Mouse (Mus musculus): Measurements from ENCODE around the gene Psen2. TPM values are rescaled to one million over a fixed set of nuclear protein-coding genes. Genes with fewer than 3 reads are reported as not detected.

Psen2 gene
- total RNA-seq, 1 experiment = 13.6 TPM

GRCm38 (mm10) chr1:180188951-180189350, 74.3 kb downstream of the Psen2 start:
- Histone ChIP-seq H3K27ac (ENCODE audit: insufficient read depth, low read depth, low read length, poor library complexity, severe bottlenecking) (no peak overlapping the region), H3K9me3 (ENCODE audit: control insufficient read depth, insufficient read depth, low read depth, low read length) (no peaks in the 10 kb centered on the region), H3K4me1 (ENCODE audit: control insufficient read depth in 2 of 2, insufficient read depth in 2 of 2, low read length in 2 of 2, poor library complexity in 1 of 2) (peaks cover 1 to 5% of the 10 kb centered on the region in 2 experiments; a peak in 1 of 4 replicates), H3K4me3 (ENCODE audit: insufficient read depth in 1 of 2, low read depth in 1 of 2, low read length in 2 of 2, poor library complexity in 1 of 2, severe bottlenecking in 1 of 2) (no peak overlapping the region), H3K9ac (ENCODE audit: insufficient read depth, low read depth, low read length, poor library complexity, severe bottlenecking) (no peak overlapping the region), H3K36me3 (ENCODE audit: control insufficient read depth, insufficient read depth, low read length, poor library complexity, severe bottlenecking) (no peaks in the 10 kb centered on the region)
- DNase-seq (ENCODE audit: low read depth, low spot score) = no peak
- no peak for TF ChIP-seq HCFC1 (IDR thresholded peaks at IDR 0.05; ENCODE audit: borderline replicate concordance, insufficient read depth, low read length)
- TF ChIP-seq ZNF384 (IDR thresholded peaks at IDR 0.05; ENCODE audit: low read depth, low read length) = no peak
- no peak for TF ChIP-seq MAFK (IDR thresholded peaks at IDR 0.05; ENCODE audit: insufficient read depth, low read depth, low read length)
- TF ChIP-seq CHD2 (IDR thresholded peaks at IDR 0.05; ENCODE audit: low read depth, low read length) = no peak
- TF ChIP-seq ZC3H11A (IDR thresholded peaks at IDR 0.05; ENCODE audit: borderline replicate concordance, low read depth, low read length) = no peak
- in situ Hi-C loops (cut with MboI; ENCODE audit: low sequenced_read_pairs in 2 of 2, unreplicated experiment in 2 of 2) = no loop called here

GRCm38 (mm10) chr1:180186371-180186770, 76.9 kb downstream of the Psen2 start:
- Histone ChIP-seq H3K9me3 (ENCODE audit: control insufficient read depth, insufficient read depth, low read depth, low read length) (no peaks in the 10 kb centered on the region), H3K9ac (ENCODE audit: insufficient read depth, low read depth, low read length, poor library complexity, severe bottlenecking) (no peak overlapping the region), H3K27ac (ENCODE audit: insufficient read depth, low read depth, low read length, poor library complexity, severe bottlenecking) (no peak overlapping the region), H3K4me1 (ENCODE audit: control insufficient read depth in 2 of 2, insufficient read depth in 2 of 2, low read length in 2 of 2, poor library complexity in 1 of 2) (no peaks in the 10 kb centered on the region), H3K36me3 (ENCODE audit: control insufficient read depth, insufficient read depth, low read length, poor library complexity, severe bottlenecking) (no peaks in the 10 kb centered on the region), H3K4me3 (ENCODE audit: insufficient read depth in 1 of 2, low read depth in 1 of 2, low read length in 2 of 2, poor library complexity in 1 of 2, severe bottlenecking in 1 of 2) (no peak overlapping the region)
- no peak for TF ChIP-seq CHD2 (IDR thresholded peaks at IDR 0.05; ENCODE audit: low read depth, low read length)
- no peak for TF ChIP-seq MAFK (IDR thresholded peaks at IDR 0.05; ENCODE audit: insufficient read depth, low read depth, low read length)
- no peak for TF ChIP-seq ZC3H11A (IDR thresholded peaks at IDR 0.05; ENCODE audit: borderline replicate concordance, low read depth, low read length)
- in situ Hi-C loops (cut with MboI; ENCODE audit: low sequenced_read_pairs in 2 of 2, unreplicated experiment in 2 of 2) = no loop called here
- DNase-seq (ENCODE audit: low read depth, low spot score) = no peak

GRCm38 (mm10) chr1:180185877-180186276, 77.4 kb downstream of the Psen2 start:
- TF ChIP-seq ZC3H11A (IDR thresholded peaks at IDR 0.05; ENCODE audit: borderline replicate concordance, low read depth, low read length) = no peak
- no peak for TF ChIP-seq ZNF384 (IDR thresholded peaks at IDR 0.05; ENCODE audit: low read depth, low read length)
- TF ChIP-seq MAFK (IDR thresholded peaks at IDR 0.05; ENCODE audit: insufficient read depth, low read depth, low read length) = no peak
- TF ChIP-seq HCFC1 (IDR thresholded peaks at IDR 0.05; ENCODE audit: borderline replicate concordance, insufficient read depth, low read length) = no peak
- TF ChIP-seq CHD2 (IDR thresholded peaks at IDR 0.05; ENCODE audit: low read depth, low read length) = no peak
- no peak for DNase-seq (ENCODE audit: low read depth, low spot score)
- in situ Hi-C loops (cut with MboI; ENCODE audit: low sequenced_read_pairs in 2 of 2, unreplicated experiment in 2 of 2) = no loop called here
- H3K36me3 ChIP-seq (ENCODE audit: control insufficient read depth, insufficient read depth, low read length, poor library complexity, severe bottlenecking) = no peaks in the 10 kb centered on the region
- no peak overlapping the region for H3K4me3 ChIP-seq (ENCODE audit: insufficient read depth in 1 of 2, low read depth in 1 of 2, low read length in 2 of 2, poor library complexity in 1 of 2, severe bottlenecking in 1 of 2)
- H3K9ac ChIP-seq (ENCODE audit: insufficient read depth, low read depth, low read length, poor library complexity, severe bottlenecking) = no peak overlapping the region
- no peaks in the 10 kb centered on the region for H3K9me3 ChIP-seq (ENCODE audit: control insufficient read depth, insufficient read depth, low read depth, low read length)
- H3K4me1 ChIP-seq (ENCODE audit: control insufficient read depth in 2 of 2, insufficient read depth in 2 of 2, low read length in 2 of 2, poor library complexity in 1 of 2) = no peaks in the 10 kb centered on the region
- no peak overlapping the region for H3K27ac ChIP-seq (ENCODE audit: insufficient read depth, low read depth, low read length, poor library complexity, severe bottlenecking)

- TF ChIP-seq ZC3H11A (IDR thresholded peaks at IDR 0.05; ENCODE audit: borderline replicate concordance, low read depth, low read length) (no peak), CHD2 (IDR thresholded peaks at IDR 0.05; ENCODE audit: low read depth, low read length) (no peak), ZNF384 (IDR thresholded peaks at IDR 0.05; ENCODE audit: low read depth, low read length) (no peak), HCFC1 (IDR thresholded peaks at IDR 0.05; ENCODE audit: borderline replicate concordance, insufficient read depth, low read length) (no peak), MAFK (IDR thresholded peaks at IDR 0.05; ENCODE audit: insufficient read depth, low read depth, low read length) (no peak)
- DNase-seq (ENCODE audit: low read depth, low spot score) = no peak
- H3K27ac ChIP-seq (ENCODE audit: insufficient read depth, low read depth, low read length, poor library complexity, severe bottlenecking) = no peak overlapping the region
- H3K9me3 ChIP-seq (ENCODE audit: control insufficient read depth, insufficient read depth, low read depth, low read length) = no peaks in the 10 kb centered on the region
- H3K4me3 ChIP-seq (ENCODE audit: insufficient read depth in 1 of 2, low read depth in 1 of 2, low read length in 2 of 2, poor library complexity in 1 of 2, severe bottlenecking in 1 of 2) = no peak overlapping the region
- no peaks in the 10 kb centered on the region for H3K4me1 ChIP-seq (ENCODE audit: control insufficient read depth in 2 of 2, insufficient read depth in 2 of 2, low read length in 2 of 2, poor library complexity in 1 of 2)
- in situ Hi-C loops (cut with MboI; ENCODE audit: low sequenced_read_pairs in 2 of 2, unreplicated experiment in 2 of 2) = no loop called here
- H3K36me3 ChIP-seq (ENCODE audit: control insufficient read depth, insufficient read depth, low read length, poor library complexity, severe bottlenecking) = no peaks in the 10 kb centered on the region
- no peak overlapping the region for H3K9ac ChIP-seq (ENCODE audit: insufficient read depth, low read depth, low read length, poor library complexity, severe bottlenecking)
These were observed 78.5 kb downstream of the Psen2 start for GRCm38 (mm10) chr1:180184768-180185167.

GRCm38 (mm10) chr1:180183525-180184159, 79.6 kb downstream of the Psen2 start:
- H3K9me3 ChIP-seq (ENCODE audit: control insufficient read depth, insufficient read depth, low read depth, low read length) = no peaks in the 10 kb centered on the region
- H3K4me1 ChIP-seq (ENCODE audit: control insufficient read depth in 2 of 2, insufficient read depth in 2 of 2, low read length in 2 of 2, poor library complexity in 1 of 2) = no peaks in the 10 kb centered on the region
- H3K36me3 ChIP-seq (ENCODE audit: control insufficient read depth, insufficient read depth, low read length, poor library complexity, severe bottlenecking) = no peaks in the 10 kb centered on the region
- TF ChIP-seq CHD2 (IDR thresholded peaks at IDR 0.05; ENCODE audit: low read depth, low read length) (no peak), HCFC1 (IDR thresholded peaks at IDR 0.05; ENCODE audit: borderline replicate concordance, insufficient read depth, low read length) (no peak), MAFK (IDR thresholded peaks at IDR 0.05; ENCODE audit: insufficient read depth, low read depth, low read length) (no peak), ZC3H11A (IDR thresholded peaks at IDR 0.05; ENCODE audit: borderline replicate concordance, low read depth, low read length) (no peak), ZNF384 (IDR thresholded peaks at IDR 0.05; ENCODE audit: low read depth, low read length) (no peak)
- H3K9ac ChIP-seq (ENCODE audit: insufficient read depth, low read depth, low read length, poor library complexity, severe bottlenecking) = no peak overlapping the region
- in situ Hi-C loops (cut with MboI; ENCODE audit: low sequenced_read_pairs in 2 of 2, unreplicated experiment in 2 of 2) = no loop called here
- no peak overlapping the region for H3K27ac ChIP-seq (ENCODE audit: insufficient read depth, low read depth, low read length, poor library complexity, severe bottlenecking)
- DNase-seq (ENCODE audit: low read depth, low spot score) = no peak
- H3K4me3 ChIP-seq (ENCODE audit: insufficient read depth in 1 of 2, low read depth in 1 of 2, low read length in 2 of 2, poor library complexity in 1 of 2, severe bottlenecking in 1 of 2) = no peak overlapping the region

All from ES-E14 (cell line).